Mouse (Mus musculus): ENCODE measurements around the gene Sike1. TPM values are rescaled to one million over a fixed set of nuclear protein-coding genes. Genes with fewer than 3 reads are reported as not detected.

Gene Sike1
- total and polyA plus RNA-seq, 3 experiments, result 15.7 to 27.0 TPM; not detected in 1

DNA sequence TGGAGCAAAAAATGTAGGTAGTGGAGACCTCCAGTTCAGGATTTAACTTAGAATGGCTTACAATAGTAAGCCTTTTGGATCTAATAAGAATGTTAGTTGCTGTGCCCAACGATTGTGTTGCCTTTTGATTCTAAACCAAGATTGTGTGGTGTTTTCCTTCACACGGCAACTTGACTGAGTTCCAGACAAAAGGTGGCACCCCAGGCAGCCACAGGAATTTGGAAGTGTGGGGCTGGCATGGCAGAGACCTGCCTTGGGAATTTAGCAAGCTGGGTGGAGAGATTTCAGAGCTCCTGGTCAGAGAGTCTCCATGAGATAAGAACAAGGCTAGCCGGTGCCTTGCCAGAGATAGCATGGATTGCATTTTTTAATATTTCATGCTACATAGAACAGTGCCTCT, 39.9 kb upstream of the Sike1 start:
- Histone ChIP-seq H3K4me3 (ENCODE audit: control insufficient read depth in 1 of 2, insufficient read depth in 1 of 2, low read depth in 2 of 2, low read length in 2 of 2) (no peak overlapping the region), H3K9ac (ENCODE audit: control insufficient read depth, low read depth, low read length, poor library complexity, severe bottlenecking) (no peak overlapping the region)
- DNase-seq (ENCODE audit: low read depth, low spot score), result no peak

DNA sequence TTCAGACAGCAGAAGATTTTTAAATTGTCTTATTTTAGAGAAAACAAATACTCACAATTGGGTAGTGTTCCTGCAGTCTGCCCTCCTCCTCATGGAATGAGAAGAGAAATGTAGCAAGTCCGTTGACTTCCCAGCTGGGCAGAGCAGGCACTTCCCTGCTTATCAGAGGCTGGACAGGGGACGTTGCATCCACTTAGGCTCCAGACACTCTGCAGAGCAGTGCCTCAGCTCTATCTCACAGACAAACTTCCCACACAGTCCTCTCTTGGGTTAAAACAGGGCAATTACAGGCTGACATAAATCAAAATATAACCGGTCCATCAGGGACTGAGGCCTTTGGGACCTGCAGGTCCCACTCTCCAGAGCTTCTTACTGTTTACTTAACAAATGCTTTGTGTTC, 31.5 kb upstream of the Sike1 start, which contains the start of gene Nr1h5:
TSS of gene Nr1h5 (minus strand) at position 101 of the 400 bp plus-strand sequence.
- DNase-seq (ENCODE audit: low read depth, low spot score), result no peak
- Histone ChIP-seq H3K27ac (ENCODE audit: control insufficient read depth, low read depth, low read length) (no peak within 1 kb of the TSS), H3K79me2 (ENCODE audit: control insufficient read depth, insufficient read depth, low read length, poor library complexity) (no peaks in the 10 kb centered on the region), H3K27me3 (ENCODE audit: control insufficient read depth in 1 of 2, insufficient read depth in 2 of 2, low read length in 2 of 2) (peaks cover 0 to 2% of the 10 kb centered on the region in 2 experiments; a peak in 1 of 4 replicates), H3K4me1 (ENCODE audit: control insufficient read depth in 1 of 2, insufficient read depth in 2 of 2, low read length in 2 of 2) (no peaks in the 10 kb centered on the region), H3K36me3 (ENCODE audit: control insufficient read depth in 1 of 2, insufficient read depth in 2 of 2, low read length in 2 of 2) (no peaks in the 10 kb centered on the region), H3K9me3 (replicated peaks; ENCODE audit: insufficient read depth, low read length) (no peaks in the 10 kb centered on the region), H3K9ac (ENCODE audit: control insufficient read depth, low read depth, low read length, poor library complexity, severe bottlenecking) (no peak within 1 kb of the TSS), H3K4me3 (ENCODE audit: control insufficient read depth in 1 of 2, insufficient read depth in 1 of 2, low read depth in 2 of 2, low read length in 2 of 2) (no peak within 1 kb of the TSS)
- TF ChIP-seq ELF1 (IDR thresholded peaks at IDR 0.05; ENCODE audit: low read depth, low read length) (no peak), CHD1 (IDR thresholded peaks at IDR 0.05; ENCODE audit: low read depth, low read length) (no peak), MXI1 (IDR thresholded peaks at IDR 0.05; ENCODE audit: low read depth, low read length) (no peak), NELFE (IDR thresholded peaks at IDR 0.05; ENCODE audit: low read depth, low read length) (no peak), MAX (IDR thresholded peaks at IDR 0.05; ENCODE audit: low read length) (no peak), UBTF (IDR thresholded peaks at IDR 0.05; ENCODE audit: borderline replicate concordance, insufficient read depth, low read depth, low read length) (no peak), KAT2A (conservative IDR thresholded peaks at IDR 0.05; ENCODE audit: low read depth, low read length) (no peak), BHLHE40 (IDR thresholded peaks at IDR 0.05; ENCODE audit: borderline replicate concordance, low read depth, low read length) (no peak)

More for the DNA sequence above, 39.9 kb upstream of the Sike1 start:
- Histone ChIP-seq H3K27ac (ENCODE audit: control insufficient read depth, low read depth, low read length) (no peak overlapping the region), H3K27me3 (ENCODE audit: control insufficient read depth in 1 of 2, insufficient read depth in 2 of 2, low read length in 2 of 2) (peaks cover 0 to 9% of the 10 kb centered on the region in 2 experiments; a peak in 3 of 4 replicates), H3K36me3 (ENCODE audit: control insufficient read depth in 1 of 2, insufficient read depth in 2 of 2, low read length in 2 of 2) (no peaks in the 10 kb centered on the region), H3K79me2 (ENCODE audit: control insufficient read depth, insufficient read depth, low read length, poor library complexity) (no peaks in the 10 kb centered on the region), H3K4me1 (ENCODE audit: control insufficient read depth in 1 of 2, insufficient read depth in 2 of 2, low read length in 2 of 2) (no peaks in the 10 kb centered on the region), H3K9me3 (replicated peaks; ENCODE audit: insufficient read depth, low read length) (no peaks in the 10 kb centered on the region)
- TF ChIP-seq CTCF (IDR thresholded peaks at IDR 0.05 in 2 of 3, conservative IDR thresholded peaks at IDR 0.05 in 1 of 3; ENCODE audit: control insufficient read depth in 1 of 3, insufficient read depth in 1 of 3, low read depth in 2 of 3, low read length in 3 of 3, poor library complexity in 1 of 3, severe bottlenecking in 1 of 3), result no peak
- TF ChIP-seq MXI1 (IDR thresholded peaks at IDR 0.05; ENCODE audit: low read depth, low read length), result no peak
- TF ChIP-seq ZC3H11A (IDR thresholded peaks at IDR 0.05; ENCODE audit: low read depth, low read length), result no peak
- no peak for TF ChIP-seq ZKSCAN1 (IDR thresholded peaks at IDR 0.05; ENCODE audit: low read depth, low read length)
- no peak for TF ChIP-seq KAT2A (conservative IDR thresholded peaks at IDR 0.05; ENCODE audit: low read depth, low read length)
- no peak for TF ChIP-seq USF2 (IDR thresholded peaks at IDR 0.05; ENCODE audit: borderline replicate concordance in 1 of 2, insufficient read depth in 1 of 2, low read depth in 1 of 2, low read length in 2 of 2)
- TF ChIP-seq MAX (IDR thresholded peaks at IDR 0.05; ENCODE audit: low read length), result no peak
- TF ChIP-seq MYB (IDR thresholded peaks at IDR 0.05; ENCODE audit: low read depth, low read length), result no peak

DNA sequence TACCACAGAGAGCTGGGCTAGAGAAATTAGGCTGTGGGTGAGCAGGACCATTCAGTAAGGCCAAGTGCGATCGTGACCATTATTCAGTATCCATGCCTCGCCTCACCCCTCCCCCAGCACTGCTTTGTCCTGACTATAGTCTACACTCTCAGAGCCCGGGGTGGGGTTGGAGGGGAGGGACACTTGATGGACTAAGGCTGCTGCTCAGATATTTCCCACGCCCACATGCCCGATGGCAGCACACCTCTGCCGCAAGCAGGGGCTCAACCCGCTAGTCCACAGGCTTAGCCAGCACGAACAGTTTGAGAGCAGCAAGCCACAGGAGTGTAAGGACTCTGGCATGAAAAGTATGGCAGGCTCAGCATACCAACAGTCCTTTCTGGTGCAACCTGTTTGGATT, 25.4 kb upstream of the Sike1 start:
- Histone ChIP-seq H3K4me1 (ENCODE audit: control insufficient read depth in 1 of 2, insufficient read depth in 2 of 2, low read length in 2 of 2) (no peaks in the 10 kb centered on the region), H3K9ac (ENCODE audit: control insufficient read depth, low read depth, low read length, poor library complexity, severe bottlenecking) (no peak overlapping the region), H3K36me3 (ENCODE audit: control insufficient read depth in 1 of 2, insufficient read depth in 2 of 2, low read length in 2 of 2) (no peaks in the 10 kb centered on the region), H3K4me3 (ENCODE audit: control insufficient read depth in 1 of 2, insufficient read depth in 1 of 2, low read depth in 2 of 2, low read length in 2 of 2) (no peak overlapping the region), H3K79me2 (ENCODE audit: control insufficient read depth, insufficient read depth, low read length, poor library complexity) (no peaks in the 10 kb centered on the region), H3K27ac (ENCODE audit: control insufficient read depth, low read depth, low read length) (no peak overlapping the region), H3K27me3 (ENCODE audit: control insufficient read depth in 1 of 2, insufficient read depth in 2 of 2, low read length in 2 of 2) (no peaks in the 10 kb centered on the region; a peak in 1 of 4 replicates), H3K9me3 (replicated peaks; ENCODE audit: insufficient read depth, low read length) (no peaks in the 10 kb centered on the region)
- TF ChIP-seq MYB (IDR thresholded peaks at IDR 0.05; ENCODE audit: low read depth, low read length), result no peak
- no peak for TF ChIP-seq NELFE (IDR thresholded peaks at IDR 0.05; ENCODE audit: low read depth, low read length)
- no peak for TF ChIP-seq POLR2AphosphoS5 (IDR thresholded peaks at IDR 0.05; ENCODE audit: borderline replicate concordance, low read depth, low read length)
- TF ChIP-seq CTCF (IDR thresholded peaks at IDR 0.05 in 2 of 3, conservative IDR thresholded peaks at IDR 0.05 in 1 of 3; ENCODE audit: control insufficient read depth in 1 of 3, insufficient read depth in 1 of 3, low read depth in 2 of 3, low read length in 3 of 3, poor library complexity in 1 of 3, severe bottlenecking in 1 of 3), result no peak
- no peak for TF ChIP-seq MXI1 (IDR thresholded peaks at IDR 0.05; ENCODE audit: low read depth, low read length)
- no peak for TF ChIP-seq HCFC1 (IDR thresholded peaks at IDR 0.05; ENCODE audit: low read depth, low read length)
- TF ChIP-seq GATA1 (IDR thresholded peaks at IDR 0.05; ENCODE audit: low read depth, low read length), result no peak
- no peak for TF ChIP-seq ZMIZ1 (IDR thresholded peaks at IDR 0.05; ENCODE audit: low read depth, low read length)
- DNase-seq (ENCODE audit: low read depth, low spot score), result no peak

Data from MEL (cell line).